Mouse (Mus musculus) ES-E14 (cell line): ENCODE results near the gene Ncs1.

Experiments
- CHD2 ChIP-seq: IDR thresholded peaks from 2 replicates; pipeline ENCODE4 v1.6.1; 2014; ENCODE audit warnings: mild to moderate bottlenecking, low read depth, low read length, inconsistent platforms
- MAFK ChIP-seq: IDR thresholded peaks from 2 replicates; pipeline ENCODE4 v1.6.1; 2014; ENCODE audit warnings: mild to moderate bottlenecking, low read depth, low read length, inconsistent platforms; ENCODE audit not compliant: insufficient read depth
- ZNF384 ChIP-seq: IDR thresholded peaks from 2 replicates; pipeline ENCODE4 v1.6.1; 2012; ENCODE audit warnings: low read depth, low read length, inconsistent platforms

GRCm38 (mm10) chr2:31269847-31270246 is 24.2 kb downstream of the Ncs1 start:
- TF ChIP-seq MAFK (no peak), ZNF384 (no peak), CHD2 (no peak)
